Mouse (Mus musculus) liver (tissue): ENCODE data around the gene Clpb.

Source experiments
- DNase-seq: peaks from one replicate; pipeline ENCODE4 v3.0.0-alpha.2; 2020; ENCODE audit warnings: mixed read lengths

Gene Clpb

DNA sequence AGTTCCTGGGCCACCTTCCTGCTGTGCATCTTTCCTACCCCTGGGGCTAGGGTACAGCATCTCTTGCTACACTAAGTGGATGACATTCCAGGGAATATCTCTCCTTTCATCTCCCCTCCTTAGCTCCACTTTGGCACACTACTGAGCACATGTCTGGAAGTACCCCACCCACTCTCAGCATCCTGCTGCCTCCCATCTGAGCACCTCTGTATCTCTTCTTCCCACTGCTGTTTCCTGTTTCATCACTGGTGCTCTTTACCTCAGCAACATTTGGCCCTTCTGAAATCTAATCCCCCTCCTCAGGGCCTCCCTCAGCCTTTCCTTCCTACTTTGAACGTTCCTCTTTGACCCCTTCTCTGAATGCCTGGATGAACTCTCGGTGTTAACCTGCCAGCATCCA is 63.5 kb downstream of the Clpb start:
- DNase-seq = no peak

DNA sequence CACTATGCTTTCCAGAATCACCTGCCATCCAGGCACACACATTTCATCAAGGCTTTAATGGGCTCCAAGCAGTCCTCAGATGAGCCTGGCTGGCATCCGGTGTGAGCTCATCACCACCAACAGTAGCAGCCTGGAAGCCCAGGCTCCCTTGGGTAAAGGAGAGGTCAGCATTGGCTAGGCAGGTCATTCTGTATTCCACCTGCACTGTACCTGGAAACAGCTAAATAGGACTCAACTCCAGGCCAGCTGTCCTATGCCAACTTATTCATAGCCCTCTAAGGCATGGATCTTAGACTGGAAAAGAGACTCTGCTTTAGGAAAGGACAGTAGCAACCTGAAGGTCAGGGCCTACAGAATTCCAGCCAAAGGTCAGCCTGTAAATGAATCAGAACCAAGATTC is 68.7 kb downstream of the Clpb start:
- DNase-seq = no peak

DNA sequence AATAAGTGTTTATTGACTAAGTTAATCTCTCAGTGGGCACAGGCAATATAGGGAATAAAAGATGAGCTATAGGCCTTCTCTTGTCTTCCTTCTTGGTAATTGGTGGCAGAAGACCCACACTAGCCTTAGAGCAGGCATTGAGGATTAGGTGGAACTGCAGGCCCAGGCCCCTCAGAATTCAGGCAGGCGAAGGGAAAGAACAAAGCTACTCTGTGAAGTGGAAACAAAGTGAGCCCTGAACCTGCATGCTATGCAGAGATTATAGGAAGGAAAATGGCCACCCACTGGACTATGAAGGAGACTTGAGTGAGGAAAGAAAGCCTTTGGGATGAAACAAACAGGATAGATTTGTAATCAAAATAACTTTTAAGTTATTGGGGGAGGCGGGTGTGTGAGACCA is 69.6 kb downstream of the Clpb start:
- DNase-seq = no peak

DNA sequence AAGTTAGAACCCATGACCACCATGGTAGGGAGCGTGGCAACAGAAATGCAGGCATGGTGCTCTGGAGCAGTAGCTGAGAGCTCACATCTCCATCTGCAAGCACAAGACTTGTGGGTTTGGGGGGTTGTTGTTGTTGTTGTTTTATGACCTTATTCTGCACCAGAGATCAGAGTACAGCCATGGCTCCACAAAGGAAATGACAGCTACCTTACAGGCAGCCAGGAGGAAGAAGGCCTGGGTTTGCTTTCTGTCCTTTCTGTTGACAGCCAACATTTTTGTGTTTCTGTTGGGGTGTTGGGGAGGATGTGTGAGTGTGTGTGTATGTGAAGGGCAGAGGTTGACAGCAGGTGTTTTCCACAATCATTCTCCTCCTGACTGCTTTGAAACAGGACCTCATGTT is 71.9 kb downstream of the Clpb start:
- no peak for DNase-seq

DNA sequence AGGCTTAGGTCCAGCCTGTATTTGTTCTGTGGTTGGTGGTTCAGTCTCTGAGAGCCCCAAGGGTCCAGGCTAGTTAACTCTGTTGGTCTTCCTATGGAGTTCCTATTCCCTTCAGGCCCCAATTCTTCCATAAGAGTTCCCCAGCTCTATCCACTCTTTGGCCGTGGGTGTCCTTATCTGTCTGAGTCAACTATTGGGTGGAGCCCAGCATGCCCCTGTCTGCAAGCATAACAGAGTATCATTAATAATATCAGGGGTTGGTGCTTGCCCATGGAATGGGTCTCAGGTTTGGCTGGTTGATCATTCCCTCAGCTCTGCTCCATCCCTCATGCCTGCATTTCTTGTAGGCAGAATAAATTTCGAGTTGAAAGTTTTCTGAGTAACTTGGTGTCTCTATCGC is 74.3 kb downstream of the Clpb start:
- peak; percentile 23 for DNase-seq

DNA sequence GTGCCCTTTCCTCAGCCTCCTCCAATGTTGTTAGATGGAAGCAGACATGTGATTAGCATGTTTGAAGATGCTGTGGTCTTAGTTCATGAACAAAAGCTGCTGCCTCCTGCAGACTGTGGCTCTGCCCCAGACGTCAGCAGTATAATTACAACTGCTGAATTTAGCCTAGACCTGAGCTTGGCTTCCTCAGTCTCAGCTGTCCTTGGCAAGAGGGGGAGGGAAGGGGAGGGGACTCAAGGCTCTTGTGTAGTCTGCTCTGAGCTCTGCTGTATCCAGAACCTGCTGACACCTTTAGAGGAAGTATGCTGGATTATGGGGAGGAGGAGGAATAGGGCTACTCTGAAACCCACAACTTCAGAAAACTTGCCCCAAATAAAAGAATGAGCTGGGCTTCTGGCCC is 76.2 kb downstream of the Clpb start:
- DNase-seq = no peak

DNA sequence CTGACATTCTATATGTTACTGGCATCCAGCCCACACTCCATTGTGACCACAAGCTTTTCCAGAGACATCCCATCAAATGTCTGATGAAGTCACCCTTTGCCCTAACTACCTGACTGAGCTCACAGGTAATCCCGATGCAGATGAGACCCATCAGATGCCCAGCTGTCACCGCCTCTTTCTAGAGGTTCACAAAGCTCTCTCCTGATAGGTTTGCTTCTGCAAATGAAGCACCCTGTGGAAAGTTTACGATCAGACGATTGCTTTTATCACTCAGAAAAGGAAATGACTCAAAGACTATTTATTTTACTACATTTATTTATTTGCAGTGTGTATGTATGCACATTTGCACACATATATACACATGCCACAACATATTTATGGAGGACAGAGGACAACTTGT is 80.1 kb downstream of the Clpb start:
- no peak for DNase-seq

DNA sequence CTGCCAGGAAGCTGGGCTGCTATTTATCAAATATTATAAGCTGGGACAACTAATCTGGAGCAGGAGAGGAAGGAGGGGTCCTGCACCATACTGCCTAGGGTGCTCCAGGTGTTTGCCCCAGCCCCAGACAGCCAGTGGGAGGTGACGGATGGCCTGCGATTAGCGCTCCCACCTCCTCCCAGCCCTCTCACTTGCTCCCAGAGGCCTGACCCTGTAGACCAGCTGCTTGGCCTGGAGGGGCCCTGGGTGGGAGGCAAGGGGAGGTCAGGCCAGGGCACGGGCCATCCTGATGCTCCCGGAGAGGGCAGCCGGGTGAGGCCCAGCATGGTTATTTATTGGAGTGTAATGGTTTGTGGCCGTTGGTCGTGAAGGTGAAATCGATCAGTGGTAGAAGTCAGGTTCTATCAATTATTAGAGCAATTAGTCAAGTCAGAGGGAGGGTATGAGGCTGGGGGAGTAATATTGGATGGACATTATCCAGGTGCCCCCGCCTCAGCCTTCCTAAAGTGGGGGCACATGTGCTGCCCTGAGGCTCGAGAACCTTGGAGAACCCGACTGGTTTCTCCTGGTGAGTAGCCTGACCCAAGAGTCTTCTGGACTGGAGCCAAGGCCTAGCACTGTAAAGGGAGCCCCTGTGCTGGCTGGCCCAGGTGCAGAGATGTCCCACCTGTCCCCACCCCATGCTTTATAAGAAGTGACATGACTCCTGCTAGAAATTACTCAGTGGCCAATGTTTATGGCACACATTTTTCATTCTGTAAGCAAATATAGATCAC is 83.3 kb downstream of the Clpb start:
- DNase-seq = no peak

DNA sequence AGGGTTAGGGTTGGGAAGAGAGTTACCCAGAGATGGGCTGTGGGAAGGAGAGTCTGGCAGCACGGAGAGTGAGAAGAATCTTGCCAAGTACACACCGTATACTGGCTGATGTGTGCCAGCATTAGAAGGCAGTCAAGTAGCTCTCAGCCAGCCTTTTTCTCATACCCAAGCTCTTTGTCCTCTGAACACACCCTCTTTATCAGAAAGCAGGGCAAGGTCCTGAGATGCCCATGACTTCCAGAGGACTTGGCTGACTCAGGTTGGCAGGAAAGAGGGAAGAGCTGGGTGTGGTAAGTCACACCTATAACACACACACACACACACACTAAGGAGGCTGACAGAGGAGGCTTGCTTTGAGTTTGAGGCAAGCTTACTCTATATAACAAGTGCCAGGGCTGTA is 86.8 kb downstream of the Clpb start:
- DNase-seq = no peak

DNA sequence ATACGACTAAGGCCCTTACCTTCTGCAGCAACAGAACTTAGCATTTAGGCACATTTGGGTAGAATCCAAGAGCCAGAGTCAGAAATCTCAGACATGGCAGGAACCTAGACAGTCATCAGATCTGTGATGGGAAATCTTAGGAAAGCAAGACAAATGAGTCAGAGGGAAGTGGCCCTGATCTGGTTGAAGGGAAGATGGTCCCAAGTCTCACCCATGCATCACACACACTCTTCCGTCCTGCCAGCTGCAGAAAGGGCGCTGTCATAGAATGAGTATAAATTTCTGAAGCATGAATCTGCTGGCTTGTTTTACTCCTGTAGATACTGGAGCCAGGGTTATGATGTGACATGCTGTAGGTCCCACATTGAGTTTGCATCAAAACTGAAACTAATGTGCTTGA is 88.9 kb downstream of the Clpb start:
- no peak for DNase-seq

DNA sequence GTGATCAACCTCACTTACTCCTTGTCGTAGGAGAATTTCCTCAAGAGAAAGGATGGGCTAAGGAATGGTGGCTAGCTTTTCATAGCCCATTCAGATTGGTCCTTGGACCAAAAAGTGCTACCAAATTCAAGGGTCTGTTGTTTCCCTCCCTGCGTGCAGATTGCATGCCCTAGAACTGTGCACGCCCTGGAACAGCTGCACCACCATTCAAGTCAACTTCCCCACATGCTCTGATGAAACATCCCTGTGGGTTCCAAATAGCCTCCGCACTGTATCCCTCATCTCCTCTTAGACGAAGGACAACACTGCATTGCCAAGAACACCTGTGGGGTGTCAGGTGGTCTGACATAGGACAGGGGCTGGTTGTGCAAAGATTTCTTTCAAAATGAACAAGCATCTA is 90.1 kb downstream of the Clpb start:
- no peak for DNase-seq

DNA sequence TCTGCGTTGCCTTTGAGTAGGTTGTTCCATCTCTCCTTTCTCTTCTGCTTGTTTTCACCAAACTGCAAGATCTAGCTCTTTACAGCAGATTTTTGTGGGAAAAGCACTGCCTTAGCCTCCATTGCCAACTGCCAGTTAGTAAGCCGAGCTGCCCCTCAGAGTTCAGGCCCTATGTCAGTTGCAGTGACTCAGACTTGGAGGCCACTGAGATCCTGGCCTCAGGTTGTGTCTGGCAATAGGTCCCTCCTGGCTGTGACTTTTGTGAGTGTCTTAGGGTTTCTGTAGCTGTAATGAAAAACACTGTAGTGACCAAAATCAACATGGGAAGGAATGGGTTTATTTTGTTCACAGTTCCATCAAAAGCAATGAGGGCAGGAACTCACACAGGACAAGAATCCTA is 91.0 kb downstream of the Clpb start:
- DNase-seq = no peak

DNA sequence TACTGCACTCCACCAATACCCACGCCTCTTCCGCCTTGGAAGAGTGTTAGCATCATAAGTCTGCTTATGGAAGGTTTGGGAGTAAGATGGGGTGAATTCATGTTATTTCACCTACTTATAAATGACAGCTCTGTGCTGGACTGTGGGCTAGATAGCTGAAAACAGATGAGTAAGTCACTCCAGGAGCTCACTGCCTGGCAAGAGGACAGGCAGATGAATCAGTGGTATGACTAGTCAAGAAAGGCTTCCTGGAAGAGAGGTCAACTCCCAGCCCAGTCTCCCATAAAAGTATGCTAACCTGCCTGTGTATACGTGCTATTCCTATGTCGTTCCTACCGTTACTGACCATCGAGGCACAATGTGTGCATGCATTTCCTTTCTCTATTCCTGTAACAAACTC is 91.9 kb downstream of the Clpb start:
- no peak for DNase-seq

DNA sequence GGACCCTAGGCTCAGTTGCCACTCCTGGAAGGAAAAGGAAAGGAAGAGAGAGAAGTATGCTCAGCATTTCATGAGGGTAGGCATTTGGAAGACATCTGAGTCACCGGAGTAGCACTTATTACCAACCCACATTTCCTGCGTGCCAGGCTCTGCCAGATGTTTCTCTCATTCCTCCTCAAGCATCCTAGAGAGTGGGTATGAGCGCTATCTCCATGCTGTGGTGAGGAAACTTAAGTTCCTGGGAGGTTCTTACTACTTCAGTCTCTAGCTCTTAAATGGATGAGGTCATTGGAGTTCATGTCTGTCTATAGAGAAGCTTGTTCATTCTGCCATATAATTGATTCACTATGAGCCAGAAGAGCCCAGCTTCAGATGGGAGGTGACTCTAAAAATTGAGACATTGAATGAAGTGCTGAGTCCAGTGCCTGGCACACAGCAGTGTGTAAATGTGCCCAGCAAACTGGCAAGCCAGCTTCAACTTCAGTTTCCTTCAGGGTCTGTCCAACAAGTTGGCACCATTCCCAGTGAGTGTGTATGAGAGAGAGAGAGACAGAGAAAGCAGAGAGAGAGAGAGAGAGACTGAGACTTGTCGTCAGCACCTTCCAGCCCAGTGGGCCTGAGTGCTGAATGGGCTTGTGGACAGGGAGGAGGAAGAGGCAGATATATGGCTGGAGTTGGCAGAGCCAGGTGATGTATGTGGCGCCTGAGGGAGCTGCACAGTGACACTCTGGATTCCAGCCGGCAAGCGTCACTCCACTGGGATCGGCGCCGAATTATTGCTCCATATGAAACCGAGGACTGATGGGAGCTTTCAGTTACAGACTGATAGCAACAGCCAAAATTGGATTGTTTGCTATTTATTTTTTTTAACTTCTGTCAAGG is 98.7 kb downstream of the Clpb start:
- DNase-seq = no peak

DNA sequence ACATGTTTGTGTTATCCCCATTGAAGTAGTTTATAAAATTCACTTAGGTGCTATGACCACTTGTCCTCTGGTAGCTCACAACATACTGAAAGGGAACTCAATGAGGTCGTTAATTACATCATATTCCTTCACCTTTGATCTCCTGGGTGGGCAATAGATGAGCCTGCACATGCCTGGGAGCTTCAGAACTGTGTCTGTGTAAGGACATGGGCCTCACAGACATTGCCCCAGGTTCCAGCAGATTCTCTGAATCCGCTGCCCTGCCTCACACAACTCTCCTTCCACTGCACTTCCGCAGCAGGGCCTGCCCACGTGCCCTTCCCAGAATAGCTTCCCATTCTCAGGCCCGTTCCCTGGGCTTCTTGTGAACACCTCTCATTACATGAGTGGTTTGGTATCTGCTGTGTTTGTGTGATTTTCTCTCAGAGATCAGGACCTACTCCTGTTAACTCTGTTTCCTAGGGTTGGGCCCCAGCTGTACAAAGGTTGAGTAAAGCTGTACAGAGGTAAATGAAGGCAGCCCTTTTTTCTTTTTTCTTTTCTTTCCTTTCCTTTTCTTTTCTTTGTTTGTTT is 104.0 kb downstream of the Clpb start:
- no peak for DNase-seq

DNA sequence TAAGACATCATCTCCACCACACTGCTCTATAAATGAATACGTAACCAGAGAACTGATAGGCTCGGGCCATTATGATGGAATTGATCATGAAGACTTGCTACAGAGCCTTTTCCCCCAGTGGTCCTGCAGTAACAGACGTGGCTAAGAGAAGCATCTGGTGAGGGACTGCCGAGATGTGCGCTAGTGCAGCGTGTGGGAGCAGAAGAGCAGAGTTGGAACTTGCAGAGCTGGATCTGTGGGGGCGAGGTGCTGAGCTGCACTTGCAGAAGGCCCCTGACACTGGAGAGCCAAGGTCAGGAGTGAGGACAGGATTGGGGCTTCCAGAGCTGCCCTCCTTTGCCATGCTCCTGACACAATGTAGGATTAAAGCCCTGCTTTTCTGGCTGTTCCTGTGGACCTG is 106.6 kb downstream of the Clpb start:
- DNase-seq = no peak

DNA sequence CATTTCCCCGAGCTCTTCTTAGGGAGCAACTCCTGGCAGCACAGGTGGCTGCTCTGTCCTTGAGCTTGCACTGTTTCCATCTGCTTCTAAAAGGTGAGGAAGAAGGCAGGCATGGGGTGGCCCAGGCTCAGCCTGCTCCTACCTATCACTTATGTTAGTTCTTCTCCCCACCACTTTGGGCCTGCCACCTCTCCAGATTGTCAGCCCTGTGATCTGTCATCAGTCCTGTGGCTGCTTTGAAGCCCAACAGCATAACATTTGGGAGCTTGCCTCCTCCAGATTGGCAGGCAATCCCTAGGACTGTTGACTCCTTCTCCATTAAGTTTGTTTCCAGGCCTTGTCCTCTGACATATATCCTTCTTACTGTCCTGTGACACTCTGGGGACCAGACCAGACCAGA is 108.2 kb downstream of the Clpb start:
- no peak for DNase-seq

DNA sequence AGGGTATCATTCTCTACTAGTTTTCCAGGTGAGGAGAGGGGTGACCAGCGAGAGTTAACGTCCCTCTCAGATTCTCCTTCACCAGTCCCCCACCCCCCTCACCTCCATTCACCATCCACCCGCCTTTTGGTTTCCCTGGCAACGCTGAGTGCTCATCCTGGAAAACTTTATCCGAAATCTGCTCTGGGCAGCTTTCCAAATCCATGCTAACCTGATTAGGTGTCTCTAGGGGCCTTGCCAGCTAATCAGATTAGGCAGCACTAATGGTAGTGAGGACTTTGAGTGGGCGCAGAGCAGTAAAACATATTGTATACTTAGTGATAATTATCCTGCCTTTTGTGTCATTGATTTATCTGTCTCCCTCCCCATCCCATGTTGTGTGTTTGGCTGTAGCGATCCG is 109.3 kb downstream of the Clpb start:
- no peak for DNase-seq

DNA sequence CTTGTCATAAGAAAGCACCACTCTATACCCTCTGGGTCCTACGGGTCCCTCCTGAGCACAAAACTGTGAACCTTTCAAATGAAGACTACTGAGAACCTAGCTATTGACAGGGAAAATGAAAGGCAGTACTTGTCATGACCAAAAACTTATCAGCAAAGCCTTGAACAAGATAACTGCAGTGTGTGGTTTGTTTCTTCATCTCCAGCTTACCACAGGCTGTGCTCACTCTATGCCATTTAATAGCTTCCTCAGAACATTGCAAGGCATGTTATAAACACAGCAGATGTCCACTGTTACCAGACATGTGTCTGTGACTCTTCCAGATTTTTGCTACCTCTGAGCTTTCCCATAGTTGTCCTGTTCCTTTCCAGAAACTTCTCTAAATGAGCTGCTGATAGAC is 113.6 kb downstream of the Clpb start:
- DNase-seq = no peak

DNA sequence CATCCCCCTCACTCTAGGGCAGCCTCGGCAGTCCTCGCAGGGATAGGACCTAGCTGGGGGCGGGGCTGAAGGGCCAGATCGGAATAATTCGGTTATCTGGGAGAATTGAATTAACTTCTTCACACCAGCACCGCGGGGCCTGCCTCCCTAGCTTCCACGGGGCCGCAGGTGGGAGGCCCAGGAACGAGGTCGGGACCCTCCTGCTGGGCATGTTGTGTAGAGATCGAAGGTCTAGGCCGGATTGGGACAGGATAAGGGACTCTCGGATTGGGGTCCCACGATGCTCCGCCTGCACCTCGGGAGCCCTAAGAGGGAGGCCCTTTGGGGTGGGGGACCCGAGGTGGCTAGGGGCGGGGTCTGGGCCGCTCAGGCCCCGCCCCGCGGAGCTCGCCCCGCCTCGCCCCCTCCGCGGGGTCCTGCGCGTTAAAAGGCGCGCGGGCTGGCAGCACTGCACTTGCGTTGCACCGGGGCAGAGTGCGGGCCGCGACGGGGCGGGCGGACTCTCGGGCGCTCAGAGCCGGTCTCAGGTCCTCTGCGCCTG is 154.5 kb downstream of the Clpb start, which contains the start of gene Phox2a:
Gene Phox2a, plus strand, starts transcription at position 453 of the 541 bp plus-strand sequence.
- no peak for DNase-seq

DNA sequence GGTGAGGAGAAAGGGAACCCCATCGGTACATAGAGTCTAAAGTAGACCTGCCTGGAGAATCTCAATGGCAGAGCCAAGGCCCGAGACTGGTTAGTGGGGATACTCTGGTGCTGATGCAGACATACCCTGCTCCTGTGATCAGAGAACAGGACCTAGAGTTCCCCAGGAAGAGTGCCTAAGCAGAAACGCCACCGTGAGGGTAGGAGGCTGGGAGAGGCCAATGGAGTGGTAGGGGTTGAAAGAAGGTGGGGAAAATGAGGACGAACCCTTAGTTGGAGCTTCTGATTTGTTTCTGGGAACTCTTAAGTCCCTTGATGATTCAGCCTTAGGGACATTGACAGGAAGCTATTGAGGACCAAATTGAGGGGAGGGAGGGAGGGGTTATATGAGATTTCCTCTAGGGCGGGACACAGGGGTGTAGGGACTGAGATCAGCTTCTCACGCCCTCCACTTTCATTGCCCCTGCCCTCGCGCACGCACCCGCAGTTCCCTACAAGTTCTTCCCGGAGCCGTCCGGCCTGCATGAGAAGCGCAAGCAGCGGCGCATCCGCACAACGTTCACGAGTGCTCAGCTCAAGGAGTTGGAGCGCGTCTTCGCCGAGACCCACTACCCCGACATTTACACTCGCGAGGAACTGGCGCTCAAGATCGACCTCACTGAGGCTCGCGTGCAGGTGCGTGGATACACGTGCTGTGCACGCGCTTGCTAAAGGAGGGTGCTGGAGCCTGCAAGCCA is 157.0 kb downstream of the Clpb start:
- no peak for DNase-seq

DNA sequence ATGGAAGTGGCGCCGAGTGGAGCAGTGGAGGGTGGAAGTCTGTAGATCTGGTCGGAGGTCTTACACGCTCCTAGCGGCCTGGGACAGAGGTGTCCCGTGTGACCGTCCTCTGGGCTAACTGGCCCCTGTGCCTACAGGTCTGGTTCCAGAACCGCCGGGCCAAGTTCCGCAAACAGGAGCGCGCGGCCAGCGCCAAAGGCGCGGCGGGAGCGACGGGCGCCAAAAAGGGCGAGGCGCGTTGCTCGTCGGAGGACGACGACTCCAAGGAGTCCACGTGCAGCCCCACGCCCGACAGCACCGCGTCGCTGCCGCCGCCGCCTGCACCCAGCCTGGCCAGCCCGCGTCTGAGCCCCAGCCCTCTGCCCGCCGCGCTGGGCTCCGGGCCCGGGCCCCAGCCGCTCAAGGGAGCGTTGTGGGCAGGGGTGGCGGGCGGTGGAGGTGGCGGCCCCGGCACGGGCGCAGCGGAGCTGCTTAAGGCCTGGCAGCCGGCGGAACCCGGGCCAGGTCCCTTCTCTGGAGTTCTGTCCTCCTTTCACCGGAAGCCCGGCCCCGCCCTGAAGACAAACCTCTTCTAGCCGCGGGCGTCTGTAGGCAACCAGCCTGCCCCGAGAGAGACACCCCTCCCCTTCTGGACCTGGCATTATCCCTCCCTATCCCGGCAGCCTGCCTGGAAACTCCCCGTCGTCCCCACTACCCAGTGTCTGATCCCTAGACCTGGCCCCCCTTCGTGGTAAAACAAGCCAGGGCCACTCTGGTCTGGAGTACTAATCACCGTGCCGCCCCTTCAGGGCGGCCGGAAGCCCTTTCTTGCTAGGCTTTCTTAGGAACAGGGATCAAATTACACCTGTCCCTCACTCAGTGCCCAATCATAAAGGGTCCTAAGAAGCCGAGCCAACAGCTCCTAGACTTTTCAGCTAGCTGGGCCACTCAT is 158.4 kb downstream of the Clpb start:
- peak; percentile 22 for DNase-seq
